Mouse (Mus musculus): ENCODE data around the gene Tgfbr2. TPM values are rescaled to one million over a fixed set of nuclear protein-coding genes. Genes with fewer than 3 reads are reported as not detected.

Tgfbr2 gene
- polyA plus RNA-seq, 1 experiment from 2014 or later: 7.2 TPM

GRCm38 (mm10) chr9:116101842-116102241, 73.3 kb downstream of the Tgfbr2 start:
- Histone ChIP-seq H3K4me2 (no peak overlapping the region), H3K9ac (replicated peaks) (no peak overlapping the region), H3K4me3 (replicated peaks) (no peak overlapping the region), H3K9me3 (replicated peaks) (no peaks in the 10 kb centered on the region), H3K36me3 (no peaks in the 10 kb centered on the region), H3K4me1 (peaks cover 16% of the 10 kb centered on the region), H3K27me3 (replicated peaks) (no peaks in the 10 kb centered on the region), H3K27ac (replicated peaks) (no peak overlapping the region)
- 83% methylated on average over 11 of the region's 11 CpGs for WGBS
- ATAC-seq (ENCODE audit: low FRiP score): no peak

GRCm38 (mm10) chr9:116100015-116100414, 75.1 kb downstream of the Tgfbr2 start:
- Histone ChIP-seq H3K4me1 (peaks cover 16% of the 10 kb centered on the region), H3K4me3 (replicated peaks) (no peak overlapping the region), H3K27me3 (replicated peaks) (no peaks in the 10 kb centered on the region), H3K36me3 (no peaks in the 10 kb centered on the region), H3K9ac (replicated peaks) (no peak overlapping the region), H3K4me2 (no peak overlapping the region), H3K9me3 (replicated peaks) (no peaks in the 10 kb centered on the region), H3K27ac (replicated peaks) (no peak overlapping the region)
- WGBS: 89% methylated on average over 9 of the region's 9 CpGs
- no peak for ATAC-seq (ENCODE audit: low FRiP score)

- Histone ChIP-seq H3K36me3 (no peaks in the 10 kb centered on the region), H3K27ac (replicated peaks) (no peak overlapping the region), H3K4me1 (peaks cover 16% of the 10 kb centered on the region), H3K27me3 (replicated peaks) (no peaks in the 10 kb centered on the region), H3K4me2 (no peak overlapping the region), H3K9ac (replicated peaks) (no peak overlapping the region), H3K4me3 (replicated peaks) (no peak overlapping the region), H3K9me3 (replicated peaks) (no peaks in the 10 kb centered on the region)
- WGBS: 72% methylated on average over 6 of the region's 6 CpGs
- ATAC-seq (ENCODE audit: low FRiP score): no peak
Measured at GRCm38 (mm10) chr9:116099596-116099993, 75.6 kb downstream of the Tgfbr2 start.

GRCm38 (mm10) chr9:116098724-116099595, 76.2 kb downstream of the Tgfbr2 start:
- 60% methylated on average over 16 of the region's 16 CpGs for WGBS
- Histone ChIP-seq H3K4me3 (replicated peaks) (no peak overlapping the region), H3K36me3 (no peaks in the 10 kb centered on the region), H3K27ac (replicated peaks) (no peak overlapping the region), H3K27me3 (replicated peaks) (no peaks in the 10 kb centered on the region), H3K4me2 (no peak overlapping the region), H3K4me1 (peaks cover 16% of the 10 kb centered on the region), H3K9ac (replicated peaks) (no peak overlapping the region), H3K9me3 (replicated peaks) (no peaks in the 10 kb centered on the region)
- ATAC-seq (ENCODE audit: low FRiP score): no peak

GRCm38 (mm10) chr9:116091921-116092320, 83.2 kb downstream of the Tgfbr2 start:
- H3K4me1 ChIP-seq: peaks cover 18% of the 10 kb centered on the region; the same call in 1 of the 2 replicates
- H3K27ac ChIP-seq (replicated peaks): peak overlapping the region; percentile 14
- H3K4me3 ChIP-seq (replicated peaks): no peak overlapping the region
- no peaks in the 10 kb centered on the region for H3K36me3 ChIP-seq
- no peaks in the 10 kb centered on the region for H3K27me3 ChIP-seq (replicated peaks)
- no peak overlapping the region for H3K4me2 ChIP-seq
- 60% methylated on average over 5 of the region's 5 CpGs for WGBS
- H3K9me3 ChIP-seq (replicated peaks): no peaks in the 10 kb centered on the region
- no peak overlapping the region for H3K9ac ChIP-seq (replicated peaks)
- no peak for ATAC-seq (ENCODE audit: low FRiP score)

- ATAC-seq (ENCODE audit: low FRiP score): no peak
Measured at GRCm38 (mm10) chr9:116091101-116091841, 83.9 kb downstream of the Tgfbr2 start.

GRCm38 (mm10) chr9:116090296-116090695, 84.9 kb downstream of the Tgfbr2 start:
- H3K36me3 ChIP-seq: no peaks in the 10 kb centered on the region
- H3K4me3 ChIP-seq (replicated peaks): no peak overlapping the region
- no peak overlapping the region for H3K27ac ChIP-seq (replicated peaks)
- no peak overlapping the region for H3K4me2 ChIP-seq
- no peak for ATAC-seq (ENCODE audit: low FRiP score)
- H3K9me3 ChIP-seq (replicated peaks): no peaks in the 10 kb centered on the region
- H3K9ac ChIP-seq (replicated peaks): no peak overlapping the region
- WGBS: 76% methylated on average over 9 of the region's 9 CpGs
- H3K4me1 ChIP-seq: peaks cover 18% of the 10 kb centered on the region; the same call in 1 of the 2 replicates
- no peaks in the 10 kb centered on the region for H3K27me3 ChIP-seq (replicated peaks)

More at GRCm38 (mm10) chr9:116091101-116091841, 83.9 kb downstream of the Tgfbr2 start:
- H3K4me1 ChIP-seq: peaks cover 18% of the 10 kb centered on the region; the same call in 1 of the 2 replicates
- no peak overlapping the region for H3K4me2 ChIP-seq
- H3K27ac ChIP-seq (replicated peaks): no peak overlapping the region; the same call in 1 of the 2 replicates
- H3K4me3 ChIP-seq (replicated peaks): no peak overlapping the region
- no peaks in the 10 kb centered on the region for H3K9me3 ChIP-seq (replicated peaks)
- WGBS: 91% methylated on average over 7 of the region's 7 CpGs
- H3K9ac ChIP-seq (replicated peaks): no peak overlapping the region
- no peaks in the 10 kb centered on the region for H3K36me3 ChIP-seq
- H3K27me3 ChIP-seq (replicated peaks): no peaks in the 10 kb centered on the region

- ATAC-seq (ENCODE audit: low FRiP score): no peak
- Histone ChIP-seq H3K4me3 (replicated peaks) (no peak overlapping the region), H3K9ac (replicated peaks) (no peak overlapping the region), H3K27me3 (replicated peaks) (no peaks in the 10 kb centered on the region), H3K27ac (replicated peaks) (no peak overlapping the region), H3K36me3 (no peaks in the 10 kb centered on the region), H3K4me2 (no peak overlapping the region), H3K9me3 (replicated peaks) (no peaks in the 10 kb centered on the region), H3K4me1 (peaks cover 18% of the 10 kb centered on the region; the same call in 1 of the 2 replicates)
- 87% methylated on average over 9 of the region's 9 CpGs for WGBS
Measured at GRCm38 (mm10) chr9:116088912-116089311, 86.2 kb downstream of the Tgfbr2 start.

- H3K9ac ChIP-seq (replicated peaks): no peak overlapping the region
- H3K27me3 ChIP-seq (replicated peaks): no peaks in the 10 kb centered on the region
- H3K27ac ChIP-seq (replicated peaks): no peak overlapping the region
- 35% methylated on average over 5 of the region's 5 CpGs for WGBS
- H3K4me1 ChIP-seq: peaks cover 18% of the 10 kb centered on the region; the same call in 1 of the 2 replicates
- H3K4me3 ChIP-seq (replicated peaks): no peak overlapping the region
- no peak overlapping the region for H3K4me2 ChIP-seq
- no peaks in the 10 kb centered on the region for H3K36me3 ChIP-seq
- no peaks in the 10 kb centered on the region for H3K9me3 ChIP-seq (replicated peaks)
- ATAC-seq (ENCODE audit: low FRiP score): no peak
Measured at GRCm38 (mm10) chr9:116087880-116088279, 87.3 kb downstream of the Tgfbr2 start.

GRCm38 (mm10) chr9:116087263-116087662, 87.9 kb downstream of the Tgfbr2 start:
- ATAC-seq (ENCODE audit: low FRiP score): no peak
- Histone ChIP-seq H3K9ac (replicated peaks) (no peak overlapping the region), H3K27ac (replicated peaks) (no peak overlapping the region), H3K4me2 (no peak overlapping the region), H3K4me1 (peaks cover 13% of the 10 kb centered on the region; the same call in 1 of the 2 replicates), H3K36me3 (no peaks in the 10 kb centered on the region), H3K9me3 (replicated peaks) (no peaks in the 10 kb centered on the region), H3K4me3 (replicated peaks) (no peak overlapping the region), H3K27me3 (replicated peaks) (no peaks in the 10 kb centered on the region)
- 98% methylated on average over 5 of the region's 5 CpGs for WGBS

- no peak overlapping the region for H3K27ac ChIP-seq (replicated peaks)
- H3K4me2 ChIP-seq: no peak overlapping the region
- H3K4me1 ChIP-seq: peaks cover 8% of the 10 kb centered on the region; the same call in 1 of the 2 replicates
- WGBS: 86% methylated on average over 6 of the region's 6 CpGs
- H3K36me3 ChIP-seq: no peaks in the 10 kb centered on the region
- no peaks in the 10 kb centered on the region for H3K27me3 ChIP-seq (replicated peaks)
- no peak overlapping the region for H3K4me3 ChIP-seq (replicated peaks)
- H3K9me3 ChIP-seq (replicated peaks): no peaks in the 10 kb centered on the region
- ATAC-seq (ENCODE audit: low FRiP score): no peak
- H3K9ac ChIP-seq (replicated peaks): no peak overlapping the region
Measured at GRCm38 (mm10) chr9:116085999-116086398, 89.2 kb downstream of the Tgfbr2 start.
